Mouse (Mus musculus): ENCODE results near the gene Zc3h12d.

GRCm38 (mm10) chr10:7845991-7846390 lies 13.7 kb downstream of the Zc3h12d start:
- TF ChIP-seq POLR2A (IDR thresholded peaks at IDR 0.05; ENCODE audit: borderline replicate concordance, extremely low read depth, insufficient read depth, insufficient read length, poor library complexity, severe bottlenecking), result no peak
- TF ChIP-seq CTCF (IDR thresholded peaks at IDR 0.05; ENCODE audit: borderline replicate concordance, extremely low read depth, insufficient read depth, insufficient read length), result no peak
